Mouse (Mus musculus) limb, embryonic 11.5 days (tissue): ENCODE measurements around the gene Coro1c. TPM values are rescaled to one million over a fixed set of nuclear protein-coding genes. Genes with fewer than 3 reads are reported as not detected.

ENCODE experiments used
- ATAC-seq: fragments of 200-750 bp; cut with Nextera tagmentation; 2 replicates; pipeline ENCODE4 v1.8.0; 2017; ENCODE audit warnings: low read depth; ENCODE audit not compliant: insufficient number of reproducible peaks, low FRiP score, low TSS enrichment
- DNase-seq: peaks from one replicate; pipeline ENCODE4 v3.0.0-alpha.2; 2015; ENCODE audit warnings: low spot score
- H3K27ac ChIP-seq: fragments of 300-500 bp; sonication (generic); replicated peaks from 2 replicates; pipeline ENCODE4 v1.5.1; 2014; ENCODE audit warnings: low read depth, mild to moderate bottlenecking, low read length
- H3K27me3 ChIP-seq: fragments of 300-500 bp; sonication (generic); 2 replicates; pipeline ENCODE4 v1.6.1; 2014; ENCODE audit warnings: mild to moderate bottlenecking, low read length, mixed read lengths; ENCODE audit not compliant: control insufficient read depth, insufficient read depth
- H3K36me3 ChIP-seq: fragments of 300-500 bp; sonication (generic); 2 replicates; pipeline ENCODE4 v1.6.1; 2014; ENCODE audit warnings: mild to moderate bottlenecking, low read length, moderate library complexity, mixed read lengths; ENCODE audit not compliant: control insufficient read depth, insufficient read depth
- H3K4me1 ChIP-seq: fragments of 300-500 bp; sonication (generic); 2 replicates; pipeline ENCODE4 v1.6.1; 2014; ENCODE audit warnings: low read length, mixed read lengths; ENCODE audit not compliant: control insufficient read depth, insufficient read depth
- H3K4me2 ChIP-seq: fragments of 300-500 bp; sonication (generic); 2 replicates; pipeline ENCODE4 v1.6.1; 2014; ENCODE audit warnings: low read depth, mild to moderate bottlenecking, moderate library complexity; ENCODE audit not compliant: severe bottlenecking
- H3K4me3 ChIP-seq: fragments of 300-500 bp; sonication (generic); 2 replicates; pipeline ENCODE4 v1.5.1; 2014; ENCODE audit warnings: low read depth, low read length
- H3K9ac ChIP-seq: fragments of 300-500 bp; sonication (generic); 2 replicates; pipeline ENCODE4 v1.6.1; 2014; ENCODE audit warnings: mild to moderate bottlenecking, low read length
- H3K9me3 ChIP-seq: fragments of 300-500 bp; sonication (generic); 2 replicates; pipeline ENCODE4 v1.6.1; 2016; ENCODE audit warnings: low read length; ENCODE audit not compliant: control insufficient read depth
- WGBS: fragments of 180-500 bp; shearing (Covaris S2); extraction: QIAGEN DNeasy Blood & Tissue Kit; methylation state at CpG from one replicate; pipeline ENCODE4 v1.1.7; 2014; 5-methylcytosine and 5-hydroxymethylcytosine counted together
- polyA plus RNA-seq: library from polyadenylated mRNA; unstranded; fragments of >200 nt; fragmentation: Nextera tagmentation; extraction: Ambion mirVana; gene quantifications from 2 replicates; pipeline ENCODE4 v1.2.1, GENCODE M21; 2014

Coro1c gene
- polyA plus RNA-seq, 1 experiment from 2014 or later = 94.9 TPM

DNA sequence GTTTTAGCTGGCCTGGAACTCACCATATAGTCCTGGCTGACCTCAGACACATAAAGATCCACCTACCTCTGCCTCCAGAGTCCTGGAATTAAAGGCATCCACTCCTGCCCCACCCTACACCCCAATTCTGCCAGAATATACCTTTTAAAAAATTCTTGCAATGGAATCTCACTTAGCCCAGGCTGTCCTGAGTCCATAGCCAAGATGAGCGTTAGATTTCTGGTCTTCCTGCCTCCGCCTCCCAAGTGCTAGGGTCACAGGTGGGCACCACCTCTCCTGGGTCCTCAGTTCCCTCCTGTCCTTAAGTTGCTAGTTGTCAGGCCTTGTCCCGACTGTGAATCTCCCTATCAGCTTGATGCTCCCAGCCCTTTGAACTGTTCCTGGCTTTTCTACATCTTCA lies 23.8 kb upstream of the Coro1c start:
- Histone ChIP-seq H3K36me3 (no peaks in the 10 kb centered on the region), H3K27ac (no peak overlapping the region), H3K4me3 (no peak overlapping the region), H3K4me1 (no peaks in the 10 kb centered on the region), H3K4me2 (no peak overlapping the region), H3K9ac (no peak overlapping the region), H3K9me3 (no peaks in the 10 kb centered on the region), H3K27me3 (no peaks in the 10 kb centered on the region)
- WGBS = 76% methylated on average over 3 of the region's 3 CpGs
- ATAC-seq (no peak), DNase-seq (no peak)

DNA sequence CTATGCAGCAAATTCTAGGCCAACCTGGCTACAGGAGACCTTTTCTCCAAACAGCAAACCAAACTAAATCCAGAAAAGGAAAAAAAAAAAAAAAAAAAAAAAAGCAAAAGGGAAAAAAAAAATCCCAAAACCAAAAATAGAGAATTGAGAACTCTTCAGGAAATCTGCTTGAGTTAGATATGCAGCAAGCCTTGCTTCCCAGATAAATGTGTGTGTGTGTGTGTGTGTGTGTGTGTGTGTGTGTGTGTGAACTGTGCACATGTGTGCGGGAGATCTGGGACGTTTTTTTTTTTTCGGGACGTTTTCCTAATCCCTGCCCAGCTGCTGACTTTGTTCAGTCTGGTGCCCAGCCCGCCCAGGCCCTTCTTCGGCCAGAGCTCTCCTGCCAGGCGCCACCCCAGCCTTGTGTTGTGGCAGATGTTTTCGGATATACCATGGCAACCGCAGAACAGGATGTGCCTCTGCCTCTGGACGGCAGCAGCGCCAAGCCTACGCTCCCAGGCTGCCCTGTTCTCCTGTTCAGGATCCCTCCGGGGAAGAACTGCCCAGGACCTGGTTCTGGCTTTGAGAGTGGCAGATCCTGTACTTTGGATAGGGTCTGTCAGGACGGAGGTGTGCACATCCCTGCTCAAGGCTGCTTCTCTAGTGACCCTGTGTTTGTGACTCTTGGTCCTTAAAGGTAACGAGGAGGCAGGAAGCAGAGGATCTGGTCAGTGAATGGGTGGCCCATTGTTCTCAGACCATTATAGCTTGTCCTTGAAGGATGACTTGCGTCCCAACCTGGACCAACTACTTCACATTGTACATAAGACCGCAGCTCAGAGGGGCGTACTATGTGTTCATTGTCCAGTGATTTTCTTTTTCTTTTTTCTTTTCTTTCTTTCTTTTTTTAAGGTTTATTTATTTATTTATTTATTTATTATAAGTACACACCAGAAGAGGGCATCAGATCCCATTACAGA lies 22.4 kb upstream of the Coro1c start:
- H3K36me3 ChIP-seq = no peaks in the 10 kb centered on the region
- H3K9ac ChIP-seq = peak overlapping the region; percentile 34; the same call in 1 of the 2 replicates
- H3K27ac ChIP-seq = peak overlapping the region; percentile 52; the same call in 1 of the 2 replicates
- no peaks in the 10 kb centered on the region for H3K4me1 ChIP-seq
- ATAC-seq = 0 out of 2 replicates have a peak, but pooled peaks have one; percentile 32
- H3K9me3 ChIP-seq = no peaks in the 10 kb centered on the region
- WGBS = 41% methylated on average over 18 of the region's 18 CpGs
- 0 out of 2 replicates have a peak overlapping the region, but pooled peaks have one; percentile 15 for H3K4me2 ChIP-seq
- DNase-seq = peak; percentile 76
- no peak overlapping the region for H3K4me3 ChIP-seq
- no peaks in the 10 kb centered on the region for H3K27me3 ChIP-seq

DNA sequence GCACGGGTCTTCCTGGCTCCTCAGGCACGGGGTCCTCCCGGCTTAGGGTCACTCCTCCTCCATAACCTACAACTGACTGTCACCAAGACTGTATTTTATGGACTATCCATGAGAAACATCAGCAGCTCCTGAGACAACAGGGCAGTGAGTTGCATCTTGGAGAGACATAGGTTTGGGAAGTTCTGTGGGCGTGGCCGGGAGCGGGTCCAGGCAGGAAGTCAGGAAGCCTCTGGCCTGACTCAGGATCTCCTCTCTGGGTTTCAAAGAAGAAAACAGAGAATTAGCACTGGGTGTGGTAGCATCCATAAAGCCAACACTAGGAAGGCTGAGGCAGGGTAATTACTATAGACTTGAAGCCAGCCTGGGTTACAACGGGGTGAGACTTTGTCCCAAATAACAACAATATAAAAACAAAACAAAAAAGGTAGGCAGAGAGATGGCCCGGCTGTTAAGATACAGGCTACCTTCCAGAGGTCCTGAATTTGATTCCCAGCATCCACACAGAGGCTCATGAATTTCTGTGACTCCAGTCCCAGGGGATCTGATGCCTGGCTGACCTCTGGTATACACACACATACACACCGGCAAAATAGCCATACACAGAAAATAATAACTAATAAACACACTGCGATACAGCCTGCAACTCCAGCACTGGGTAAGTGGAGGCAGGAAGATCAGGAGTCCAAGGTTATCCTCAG lies 21.5 kb upstream of the Coro1c start:
- WGBS = 57% methylated on average over 10 of the region's 10 CpGs
- Histone ChIP-seq H3K27me3 (no peaks in the 10 kb centered on the region), H3K4me3 (no peak overlapping the region), H3K36me3 (no peaks in the 10 kb centered on the region), H3K9me3 (no peaks in the 10 kb centered on the region), H3K4me1 (no peaks in the 10 kb centered on the region), H3K27ac (no peak overlapping the region), H3K4me2 (no peak overlapping the region; the same call in 1 of the 2 replicates), H3K9ac (no peak overlapping the region)
- ATAC-seq (no peak), DNase-seq (no peak)

DNA sequence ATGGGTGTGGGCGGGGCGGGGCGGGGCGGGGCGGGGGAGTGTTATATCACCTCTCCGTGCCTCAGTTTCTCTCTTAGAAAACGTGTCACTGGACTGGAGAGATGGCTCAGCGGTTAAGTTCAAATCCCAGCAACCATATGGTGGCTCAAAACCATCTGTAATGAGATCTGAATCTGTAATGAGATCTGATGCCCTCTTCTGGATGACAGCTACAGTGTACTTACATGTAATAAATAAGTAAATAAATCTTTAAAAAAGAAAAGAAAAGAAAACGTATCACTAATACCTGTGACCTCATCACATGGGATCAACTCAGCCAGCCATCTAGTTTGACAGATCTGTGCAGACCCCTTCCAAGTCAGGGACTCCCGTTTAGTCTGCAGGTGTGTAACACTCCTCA lies 21.0 kb upstream of the Coro1c start:
- no peak for DNase-seq
- ATAC-seq = no peak
- 64% methylated on average over 10 of the region's 10 CpGs for WGBS
- Histone ChIP-seq H3K4me3 (no peak overlapping the region), H3K9ac (no peak overlapping the region), H3K4me1 (no peaks in the 10 kb centered on the region), H3K9me3 (no peaks in the 10 kb centered on the region), H3K27me3 (no peaks in the 10 kb centered on the region), H3K36me3 (no peaks in the 10 kb centered on the region), H3K4me2 (no peak overlapping the region), H3K27ac (no peak overlapping the region)

DNA sequence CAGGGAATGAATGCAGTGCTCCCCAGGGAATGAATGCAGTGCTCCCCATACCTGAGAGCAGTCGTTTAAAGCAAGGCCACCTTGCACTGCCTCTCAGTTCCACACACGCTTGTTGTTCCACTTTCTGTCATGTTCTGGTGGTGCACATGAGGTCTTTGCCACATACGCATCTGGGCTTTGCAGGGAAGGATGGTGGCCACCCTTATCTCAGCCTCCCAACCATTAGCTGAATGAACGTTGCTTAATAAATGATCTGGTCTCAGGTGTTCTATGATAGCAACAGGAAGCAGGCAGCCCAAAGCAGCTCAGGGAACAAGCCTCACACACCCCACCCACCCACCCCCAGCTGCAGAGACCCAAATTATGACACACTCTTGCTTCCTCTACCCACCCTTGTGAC lies 16.1 kb upstream of the Coro1c start:
- no peaks in the 10 kb centered on the region for H3K9me3 ChIP-seq
- no peaks in the 10 kb centered on the region for H3K36me3 ChIP-seq
- H3K27me3 ChIP-seq = no peaks in the 10 kb centered on the region
- H3K9ac ChIP-seq = no peak overlapping the region
- H3K4me3 ChIP-seq = no peak overlapping the region
- no peak overlapping the region for H3K4me2 ChIP-seq
- 90% methylated on average over 4 of the region's 4 CpGs for WGBS
- peaks cover 8% of the 10 kb centered on the region; the same call in 1 of the 2 replicates for H3K4me1 ChIP-seq
- no peak overlapping the region for H3K27ac ChIP-seq
- ATAC-seq (no peak), DNase-seq (no peak)

DNA sequence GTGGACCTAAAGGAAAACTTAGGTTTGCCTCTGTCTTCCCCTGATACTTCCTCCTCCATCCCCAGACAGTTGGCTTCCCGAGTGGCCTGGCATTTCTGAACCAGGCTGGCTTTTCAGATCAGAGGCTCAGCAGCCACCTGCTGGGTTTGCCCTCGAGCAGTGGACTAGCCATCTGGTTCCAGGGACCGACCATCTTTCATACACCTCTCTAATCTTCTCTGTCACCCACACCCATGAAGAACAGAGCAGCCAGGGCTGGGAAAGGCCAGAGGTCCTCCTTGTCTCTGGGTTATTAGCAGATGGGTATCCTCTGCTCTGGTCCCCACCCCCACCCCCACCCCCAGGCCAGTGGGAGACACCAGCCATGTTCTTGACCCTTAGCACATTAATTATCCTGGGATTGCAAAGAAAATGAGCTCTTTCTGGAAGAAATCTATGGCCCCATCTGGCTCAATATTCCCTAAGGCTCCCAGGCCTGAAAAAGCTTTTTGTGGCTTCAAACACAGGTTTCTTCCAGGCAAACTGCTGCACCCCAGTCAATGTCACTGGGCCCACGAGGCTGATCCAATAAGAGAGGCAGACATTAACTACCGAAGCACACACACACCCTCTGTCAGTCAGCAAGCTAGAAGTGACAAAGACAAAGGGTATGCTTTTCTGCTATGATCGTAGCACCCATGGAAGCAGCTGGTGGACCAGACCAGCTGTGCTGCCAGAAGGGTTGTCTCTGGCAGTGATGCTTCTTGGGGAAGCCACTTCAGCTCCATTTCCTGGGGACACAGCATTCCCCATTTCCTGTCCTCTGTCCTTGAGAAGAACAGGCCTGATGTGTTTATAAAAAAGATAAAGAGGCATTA lies 13.0 kb upstream of the Coro1c start:
- H3K27ac ChIP-seq = no peak overlapping the region
- no peak overlapping the region for H3K4me2 ChIP-seq
- WGBS = 17% methylated on average over 6 of the region's 6 CpGs
- H3K4me3 ChIP-seq = no peak overlapping the region
- H3K9me3 ChIP-seq = no peaks in the 10 kb centered on the region
- DNase-seq = no peak
- H3K27me3 ChIP-seq = no peaks in the 10 kb centered on the region
- H3K36me3 ChIP-seq = no peaks in the 10 kb centered on the region
- no peak for ATAC-seq
- H3K4me1 ChIP-seq = peaks cover 14% of the 10 kb centered on the region; the same call in 1 of the 2 replicates
- 0 out of 2 replicates have a peak overlapping the region, but pooled peaks have one; percentile 27 for H3K9ac ChIP-seq

DNA sequence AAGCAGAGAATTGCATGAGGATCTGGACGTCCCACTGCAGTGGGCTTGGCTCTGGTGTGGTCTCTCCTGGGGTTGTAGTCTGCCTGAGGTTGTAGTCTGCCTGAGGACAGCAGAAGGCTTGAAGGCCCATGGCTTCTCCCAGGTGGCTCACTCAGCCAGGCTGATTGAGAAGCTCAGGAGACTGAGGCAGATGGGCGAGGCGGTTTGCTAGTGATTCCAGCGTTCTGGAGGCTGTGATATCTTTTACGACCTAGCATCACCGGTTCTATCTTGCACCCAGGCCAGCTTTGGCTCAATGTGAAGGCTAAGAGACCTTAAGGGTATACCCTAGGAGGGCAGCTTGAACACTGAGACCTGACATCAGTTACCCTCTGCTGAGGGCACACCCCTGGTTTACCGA lies 10.5 kb upstream of the Coro1c start:
- Histone ChIP-seq H3K9me3 (no peaks in the 10 kb centered on the region), H3K27ac (no peak overlapping the region), H3K4me3 (no peak overlapping the region), H3K36me3 (no peaks in the 10 kb centered on the region), H3K4me1 (peaks cover 14% of the 10 kb centered on the region; the same call in 1 of the 2 replicates), H3K27me3 (no peaks in the 10 kb centered on the region), H3K9ac (no peak overlapping the region), H3K4me2 (no peak overlapping the region)
- WGBS = 43% methylated on average over 7 of the region's 7 CpGs
- ATAC-seq (no peak), DNase-seq (no peak)

DNA sequence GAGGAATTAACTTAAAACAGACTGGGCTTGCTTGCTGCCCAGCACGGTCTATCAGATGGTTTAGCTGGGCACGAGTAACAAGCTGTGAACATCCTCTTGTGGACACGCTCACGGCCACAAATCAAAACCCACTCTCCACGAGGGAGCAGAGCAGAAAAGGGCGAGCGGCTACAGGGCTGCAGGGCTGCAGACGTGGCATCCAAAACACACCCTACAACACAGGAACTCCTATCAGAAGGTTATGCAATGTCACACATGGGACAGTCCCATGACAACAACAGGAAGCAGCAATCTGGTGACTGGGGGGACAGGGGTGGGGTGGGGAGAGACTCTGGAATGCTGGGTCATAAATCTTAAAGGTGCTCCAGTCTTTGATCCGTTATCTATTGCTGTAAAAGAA lies 10.1 kb upstream of the Coro1c start:
- WGBS = 6% methylated on average over 9 of the region's 9 CpGs
- DNase-seq = peak; percentile 45
- ATAC-seq = no peak
- peaks cover 14% of the 10 kb centered on the region; the same call in 1 of the 2 replicates for H3K4me1 ChIP-seq
- H3K9me3 ChIP-seq = no peaks in the 10 kb centered on the region
- H3K36me3 ChIP-seq = no peaks in the 10 kb centered on the region
- no peaks in the 10 kb centered on the region for H3K27me3 ChIP-seq
- H3K4me3 ChIP-seq = no peak overlapping the region
- no peak overlapping the region for H3K4me2 ChIP-seq
- H3K9ac ChIP-seq = no peak overlapping the region
- no peak overlapping the region; the same call in 1 of the 2 replicates for H3K27ac ChIP-seq
